Mouse (Mus musculus) adrenal gland, adult 18-20 months (tissue): Measurements from ENCODE around the gene Proser3. TPM values are rescaled to one million over a fixed set of nuclear protein-coding genes. Genes with fewer than 3 reads are reported as not detected.

Source experiments
- DNase-seq, 2 experiments: peaks; one replicate each; pipeline ENCODE4 v3.0.0; 2021 to 2022; ENCODE audit warnings: low spot score in 2 of 2
- long read RNA-seq, 2 experiments: library from polyadenylated mRNA; stranded (forward); transcript quantifications; one replicate each; pipeline ENCODE4 v2.0.0; 2021
- total RNA-seq, 2 experiments: library from RNA; stranded (reverse); gene quantifications; 1 replicate in 1 of 2; 2 replicates in 1 of 2; pipeline ENCODE4 v1.2.3; 2021

Proser3 gene
- 1 to 10 TPM; 6.5 to 6.9 TPM for total RNA-seq
- long read RNA-seq, experiment 1, partial matches to known transcripts, result 0 of 4 reads
- long read RNA-seq, experiment 1, other reads (novel, unspliced or antisense), result 2 of 4 reads
- long read RNA-seq, experiment 2, partial matches to known transcripts, result 2 of 2 reads
- long read RNA-seq, experiment 2, other reads (novel, unspliced or antisense), result 0 of 2 reads

DNA sequence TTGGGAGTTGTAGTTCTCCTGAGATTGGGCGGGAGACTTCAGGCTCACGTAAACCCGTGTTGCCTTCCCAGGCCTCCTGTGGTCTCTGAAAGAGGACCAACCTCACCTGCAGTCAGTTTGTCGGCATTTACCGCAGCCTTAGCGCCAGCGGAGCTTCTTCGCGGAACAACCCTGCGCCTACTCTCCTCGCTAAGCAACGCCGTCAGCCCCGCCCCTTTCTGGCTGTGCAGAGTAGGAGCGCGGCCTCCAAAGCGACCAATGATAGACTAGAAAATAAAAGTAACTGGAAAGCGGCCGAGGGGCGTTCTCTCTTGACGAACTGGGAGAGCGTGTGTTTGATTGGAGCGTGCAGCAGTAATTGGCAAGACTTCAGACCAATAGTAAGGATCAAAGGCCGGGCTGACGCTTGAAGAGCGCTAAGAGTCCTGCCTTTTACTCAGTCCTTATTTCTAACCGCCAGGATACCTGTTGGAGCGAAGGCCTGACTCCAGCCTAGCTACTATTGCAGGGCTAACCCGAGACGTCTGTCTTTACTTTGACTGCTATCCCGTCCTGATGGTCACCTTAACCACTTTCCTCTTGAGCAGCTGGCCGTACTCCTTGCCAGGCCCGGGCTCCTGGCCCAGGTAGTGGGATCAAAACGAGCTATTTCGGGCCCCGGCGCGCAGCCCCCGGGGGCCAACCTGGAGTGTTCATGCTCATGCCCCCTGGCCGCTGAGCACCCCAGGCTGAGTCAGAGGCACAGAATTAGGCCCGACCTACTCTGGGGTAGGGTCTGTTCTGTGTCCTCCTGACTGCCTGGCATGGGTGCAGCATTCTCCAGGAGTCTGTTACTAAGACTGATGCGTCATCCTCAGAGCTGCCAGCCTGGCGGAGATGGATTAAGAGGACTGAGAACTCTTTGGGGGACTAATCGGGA, at the start of gene Proser3, which contains the start of gene Hspb6:
Gene Proser3 (minus strand): TSS at position 198 of the 919 bp plus-strand sequence.
Gene Hspb6 (plus strand): TSS at position 77 of the 919 bp plus-strand sequence.
- DNase-seq, result peak; percentile 86 to 87

DNA sequence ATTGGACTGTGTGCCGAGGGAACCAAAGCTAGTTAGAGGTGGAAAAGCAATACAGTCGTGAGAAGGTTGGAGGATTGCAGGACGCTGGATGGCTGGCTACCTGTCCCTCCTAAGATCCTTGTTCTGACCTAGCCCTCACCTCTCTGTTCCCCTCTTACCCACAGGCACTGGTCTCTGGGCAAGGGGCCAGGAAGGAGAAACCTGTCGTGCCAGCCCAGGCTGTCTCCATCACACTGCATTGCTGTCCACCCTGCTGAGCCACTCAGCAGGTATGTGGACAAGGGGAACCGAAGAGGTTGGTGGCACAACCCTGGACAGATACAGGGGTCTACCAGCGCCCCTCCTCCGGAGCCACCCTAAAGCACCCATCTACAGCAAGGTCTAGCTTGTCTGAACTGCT, 48.6 kb upstream of the Proser3 start:
- no peak for DNase-seq

DNA sequence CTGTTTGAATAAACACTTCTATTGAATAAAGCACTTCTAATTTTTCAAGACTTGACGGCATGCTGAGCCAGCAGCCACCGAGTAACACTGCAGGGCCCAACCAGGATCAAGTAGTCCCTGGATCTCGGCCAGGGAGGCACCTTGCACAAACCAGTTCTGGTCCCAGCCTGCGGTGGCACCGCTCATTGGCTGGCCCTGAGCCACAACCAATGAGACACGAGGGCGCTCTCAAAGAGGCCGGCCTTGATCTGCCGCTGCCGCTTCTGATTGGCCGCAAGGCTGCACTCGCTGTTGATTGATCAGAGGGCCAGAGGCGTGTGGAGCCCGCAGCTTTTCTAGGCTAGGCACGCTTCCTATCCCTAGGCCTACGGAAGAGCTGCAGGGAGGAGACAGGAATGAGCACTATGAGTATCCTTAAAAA, 47.8 kb upstream of the Proser3 start:
- peak; percentile 78 to 82 for DNase-seq

DNA sequence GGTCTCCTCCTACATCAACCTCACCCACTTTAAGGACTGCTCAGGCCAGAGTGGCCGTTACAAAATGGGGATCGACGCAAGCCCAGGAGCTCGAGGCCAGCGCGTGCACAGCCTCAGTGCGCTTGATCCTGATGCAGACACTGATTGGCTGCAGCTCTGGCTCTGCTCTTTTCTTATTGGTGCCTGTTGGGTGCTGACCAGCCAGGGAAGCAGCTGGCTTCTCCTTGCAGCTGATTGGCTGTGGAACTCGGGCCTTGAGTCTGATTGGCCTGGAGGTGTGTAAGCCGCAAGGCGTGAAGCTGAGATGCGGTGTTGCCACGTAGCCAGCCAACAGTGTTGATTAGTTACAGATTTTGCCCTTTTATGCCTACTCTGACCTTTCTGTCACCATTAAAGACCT, 46.7 kb upstream of the Proser3 start, which contains the start of gene Zbtb32:
Gene Zbtb32 (minus strand): TSS at position 124 of the 400 bp plus-strand sequence.
- no peak for DNase-seq

DNA sequence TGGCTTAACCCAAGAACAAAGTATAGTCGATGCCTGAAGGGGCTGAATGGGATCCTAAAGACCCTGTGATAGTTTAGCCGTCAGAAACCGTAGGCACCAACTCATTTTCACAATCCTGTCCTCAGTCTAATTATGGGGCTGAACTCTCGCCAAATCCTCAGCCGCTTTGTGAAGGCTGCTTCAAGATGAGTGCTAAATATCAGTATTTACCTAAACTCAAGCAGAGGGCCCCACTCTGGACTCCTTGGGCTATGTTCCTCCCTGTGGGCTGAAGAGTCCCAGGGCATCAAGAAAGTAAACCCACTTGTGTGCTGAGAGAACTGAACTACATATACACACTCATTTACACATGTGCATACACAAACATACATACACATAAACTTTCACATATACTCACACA, 44.7 kb upstream of the Proser3 start:
- no peak for DNase-seq

DNA sequence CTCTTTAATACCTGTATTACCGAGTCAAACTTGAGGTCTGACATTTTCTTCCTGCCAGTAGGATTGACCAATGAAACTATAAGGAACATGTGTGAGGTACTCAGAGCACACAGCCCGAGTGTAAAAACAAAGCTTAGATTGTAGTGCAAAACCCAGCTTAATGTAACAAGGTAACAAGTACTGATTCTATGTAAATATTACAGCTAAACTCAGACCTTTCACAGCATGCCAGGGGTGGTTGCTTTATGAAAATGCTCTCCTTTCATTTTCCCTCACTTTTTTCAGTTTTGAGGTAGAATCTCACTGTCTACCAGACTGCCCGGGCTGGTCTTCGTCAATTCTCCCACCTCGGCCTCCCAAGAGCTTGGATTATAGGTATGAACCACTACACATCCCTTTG, 44.0 kb upstream of the Proser3 start:
- DNase-seq, result no peak

DNA sequence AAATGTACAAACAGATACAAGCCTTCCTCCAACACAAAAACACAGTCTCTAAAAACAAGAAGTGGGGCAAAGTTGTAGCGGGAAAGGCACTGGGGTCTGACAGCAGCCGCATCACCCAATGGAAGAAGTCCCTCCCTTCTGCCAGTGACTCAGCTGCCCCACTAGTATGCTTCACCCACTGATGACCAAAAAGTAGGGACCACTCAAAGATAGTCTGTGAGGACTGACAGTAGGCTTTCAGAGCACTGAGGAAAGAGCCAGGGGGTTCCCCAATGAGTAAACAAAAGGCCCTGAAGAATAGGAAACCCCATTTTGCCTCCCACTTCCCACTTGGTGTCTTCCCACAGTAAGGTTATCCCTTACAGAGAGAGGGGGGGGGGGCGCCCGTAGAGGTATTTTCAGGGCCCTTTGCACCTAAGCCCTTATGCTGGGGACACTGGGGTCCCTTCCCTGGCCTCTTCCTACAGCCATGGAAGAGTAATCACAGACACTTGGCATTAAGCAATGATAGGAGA, 42.5 kb upstream of the Proser3 start:
- DNase-seq, result no peak

DNA sequence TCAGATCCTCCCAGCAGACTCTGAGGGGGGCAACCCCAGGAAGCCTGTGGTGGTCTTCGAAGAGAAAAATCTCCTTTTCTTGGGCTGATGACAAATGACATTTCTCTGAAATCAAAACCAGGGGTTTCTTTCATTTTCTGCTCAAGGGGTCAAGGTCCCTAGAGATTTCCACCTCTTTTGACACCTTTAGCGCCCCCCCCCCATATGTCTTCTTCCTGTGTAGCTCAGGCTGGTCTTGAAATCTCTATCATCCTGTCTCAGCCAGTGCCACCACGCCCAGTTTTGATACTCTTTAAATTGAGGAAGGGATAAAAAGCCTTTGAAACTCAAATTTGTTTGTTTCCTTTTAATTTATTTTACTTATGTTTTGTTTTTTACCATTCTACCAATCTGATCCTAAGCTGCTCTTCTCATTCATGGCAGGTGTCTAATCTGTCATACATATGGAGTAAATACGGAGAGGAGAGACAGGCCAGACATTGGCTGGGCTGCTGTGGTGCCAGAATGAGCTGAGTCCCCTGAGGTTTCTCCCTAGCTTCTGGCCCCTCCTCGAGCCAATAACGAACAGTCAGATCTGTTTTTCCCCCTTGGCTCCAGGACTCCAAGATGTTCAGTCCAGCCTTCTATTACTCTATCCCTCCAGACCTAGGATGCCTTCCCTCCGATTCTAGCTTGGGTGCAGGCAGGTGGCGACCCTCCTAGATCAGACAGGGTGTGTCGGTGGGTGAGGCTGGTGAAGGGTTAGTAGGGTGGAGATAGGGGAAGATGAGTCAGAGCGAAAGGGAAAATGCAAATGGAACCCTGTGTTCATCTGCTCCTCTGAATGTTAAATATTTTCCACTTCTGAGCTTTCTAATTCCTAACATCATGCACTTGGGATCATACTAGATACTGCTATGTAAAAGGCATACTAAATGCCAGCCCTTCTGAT, 41.7 kb upstream of the Proser3 start:
- no peak for DNase-seq

DNA sequence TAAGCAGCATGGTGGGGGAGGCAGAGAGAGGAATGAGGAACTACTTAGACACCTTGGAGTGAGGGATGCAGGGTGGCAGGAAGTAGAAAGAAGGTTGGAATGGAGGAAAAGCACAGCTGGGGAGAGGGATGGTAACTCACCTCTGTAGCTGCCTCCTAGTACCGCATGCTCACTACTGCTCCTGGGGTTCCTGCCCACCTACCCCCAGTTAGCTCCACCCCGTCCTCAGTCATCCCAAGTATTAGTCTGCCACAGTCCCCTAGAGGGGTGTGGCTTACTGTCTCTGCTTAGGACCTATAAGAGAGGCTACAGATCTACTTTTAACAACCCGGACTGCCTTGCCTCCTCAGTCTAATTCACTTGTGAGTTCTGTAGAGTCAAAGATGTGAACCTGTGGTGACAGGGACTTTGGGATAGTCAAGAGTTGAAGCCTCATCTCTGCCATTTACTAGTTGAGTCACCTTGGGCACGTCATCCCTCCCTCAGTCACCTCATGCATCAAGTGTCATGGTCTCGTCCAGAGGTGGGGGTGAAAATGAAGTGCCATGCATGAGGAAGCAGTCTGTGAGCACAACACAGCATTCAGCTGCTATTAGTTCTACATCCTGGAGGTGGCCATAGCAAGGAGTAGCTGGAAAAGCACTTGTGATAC, 40.8 kb upstream of the Proser3 start:
- DNase-seq, result no peak

DNA sequence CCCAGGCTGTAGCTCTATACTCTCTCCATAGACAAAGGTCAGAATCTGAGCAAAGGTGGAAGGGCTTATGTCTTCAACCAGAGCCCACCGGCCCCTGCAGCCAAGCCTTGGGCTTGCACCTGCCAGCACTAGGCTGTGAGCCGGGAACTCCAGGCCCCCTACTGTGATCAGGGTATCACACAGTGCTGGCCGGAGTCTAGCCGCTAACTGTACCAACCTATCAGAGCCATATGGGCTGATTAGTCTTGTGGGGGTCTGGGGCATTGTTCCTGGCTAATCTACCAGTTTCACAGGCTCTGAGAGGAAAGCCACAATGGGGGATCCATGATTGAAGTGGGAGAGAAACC, 39.5 kb upstream of the Proser3 start:
- no peak for DNase-seq

DNA sequence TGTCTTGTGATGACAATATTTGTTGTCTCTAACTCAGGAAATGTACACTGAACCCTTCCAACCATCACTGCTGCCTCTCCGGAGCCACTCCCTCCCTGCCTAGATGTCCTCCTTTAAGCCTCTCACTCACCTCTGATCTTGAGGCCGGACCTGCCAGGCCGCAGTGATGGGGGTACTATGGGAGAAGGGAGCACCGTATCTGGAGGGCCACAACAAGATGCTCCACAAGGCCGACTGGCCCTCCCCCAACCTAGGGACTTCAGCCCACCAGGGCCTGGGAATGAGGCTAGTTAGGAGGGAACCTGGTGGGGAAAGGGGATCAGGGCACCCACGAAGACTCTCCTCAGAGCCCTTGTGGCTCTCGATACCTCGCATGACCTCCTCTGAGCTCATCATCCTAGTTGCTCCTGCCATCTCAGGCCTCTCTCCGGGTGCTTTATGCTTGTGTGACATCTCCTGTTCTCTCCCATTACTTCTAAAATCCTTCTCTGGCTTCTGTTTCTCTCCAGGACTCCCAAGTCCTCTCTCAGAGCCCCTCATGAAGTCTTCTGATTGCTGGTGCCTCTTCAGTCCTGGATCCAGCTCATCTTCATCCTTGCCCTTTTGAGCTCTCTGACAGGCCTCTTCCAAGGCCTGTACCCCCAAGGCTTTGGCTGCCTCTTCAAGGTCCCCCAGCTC, 39.0 kb upstream of the Proser3 start:
- DNase-seq, result peak in 1 of 2 experiments; percentile 2

DNA sequence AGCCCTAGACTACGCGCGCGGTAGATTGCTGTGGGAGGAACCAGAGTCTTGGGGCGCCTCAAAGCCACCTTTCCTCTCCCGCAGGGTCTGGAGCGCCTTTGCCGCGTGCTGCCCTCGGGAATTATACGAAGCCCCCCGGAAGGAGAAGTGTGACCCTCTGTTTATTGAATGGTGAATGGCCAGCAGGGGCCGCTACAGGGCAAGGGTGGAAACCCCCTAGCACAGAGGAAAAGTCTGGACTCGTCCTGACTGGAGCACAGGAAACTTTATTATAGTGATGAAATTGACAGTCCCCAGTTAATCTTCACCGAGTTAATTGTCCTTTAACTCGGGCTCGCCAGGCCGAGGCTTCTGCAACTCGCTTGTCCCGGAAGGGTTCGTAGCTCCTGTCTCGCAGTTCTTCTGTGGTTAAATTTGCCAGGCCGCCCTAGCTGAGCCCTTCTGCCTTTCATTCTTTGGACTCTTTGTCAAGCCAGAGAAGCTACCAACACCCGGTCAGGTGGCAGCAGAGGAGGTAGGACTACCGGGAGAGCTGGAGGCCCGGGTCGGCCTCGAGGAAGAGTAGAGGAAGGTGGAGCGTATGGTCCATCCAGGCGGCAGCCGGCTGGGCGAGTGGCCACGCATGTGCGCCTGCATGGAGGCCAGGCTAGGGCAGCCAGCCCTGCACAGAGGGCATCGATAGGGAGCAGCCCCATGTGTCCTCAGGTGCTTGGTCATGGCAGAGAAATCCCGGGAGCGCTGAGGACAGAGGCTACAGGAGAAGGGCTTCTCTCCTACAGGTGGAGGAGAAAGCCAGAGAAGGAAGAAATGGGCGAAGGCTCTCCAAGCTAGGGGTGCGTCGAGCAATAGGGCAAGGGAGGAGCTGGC, 37.6 kb upstream of the Proser3 start:
- peak; percentile 78 to 86 for DNase-seq

DNA sequence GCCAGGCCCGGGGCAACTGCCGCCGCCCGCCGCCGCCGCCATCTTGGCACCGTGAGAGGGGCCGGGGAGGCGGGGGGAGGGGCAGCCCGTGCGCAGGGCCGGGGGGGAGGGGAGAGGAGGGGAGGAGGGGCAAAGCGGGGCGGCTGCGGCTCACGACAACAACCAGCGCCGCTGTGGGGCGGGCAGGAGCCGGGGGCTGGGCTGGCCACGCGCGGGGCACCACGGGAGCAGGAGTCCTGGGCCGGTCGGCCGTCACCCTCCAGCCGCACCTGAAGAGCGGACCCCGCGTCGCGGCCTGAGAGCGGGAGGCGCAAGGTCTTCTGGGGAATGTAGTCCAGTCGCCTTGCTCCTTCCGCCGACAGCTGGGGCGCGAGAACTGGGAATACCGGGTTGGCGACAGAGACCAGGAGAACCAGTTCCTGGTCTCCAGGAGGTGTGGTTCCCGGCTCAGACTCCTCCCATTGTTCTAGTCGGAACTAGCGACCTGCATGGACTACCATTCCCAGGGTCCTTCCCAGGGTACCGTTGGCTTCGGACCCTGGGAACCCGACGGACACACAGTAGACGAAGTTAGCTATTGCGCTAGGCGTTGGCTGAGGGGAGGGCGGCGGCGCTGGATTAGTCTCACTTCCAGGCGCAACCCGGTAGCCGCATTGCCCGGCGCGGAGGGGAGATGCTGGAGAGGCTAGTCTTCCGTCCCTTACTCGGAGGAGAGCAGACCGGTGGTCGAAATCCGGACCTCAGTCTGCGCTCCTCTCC, 36.8 kb upstream of the Proser3 start, which contains the start of gene Kmt2b:
Gene Kmt2b (minus strand): TSS at position 51 of the 759 bp plus-strand sequence.
- peak; percentile 86 to 90 for DNase-seq

DNA sequence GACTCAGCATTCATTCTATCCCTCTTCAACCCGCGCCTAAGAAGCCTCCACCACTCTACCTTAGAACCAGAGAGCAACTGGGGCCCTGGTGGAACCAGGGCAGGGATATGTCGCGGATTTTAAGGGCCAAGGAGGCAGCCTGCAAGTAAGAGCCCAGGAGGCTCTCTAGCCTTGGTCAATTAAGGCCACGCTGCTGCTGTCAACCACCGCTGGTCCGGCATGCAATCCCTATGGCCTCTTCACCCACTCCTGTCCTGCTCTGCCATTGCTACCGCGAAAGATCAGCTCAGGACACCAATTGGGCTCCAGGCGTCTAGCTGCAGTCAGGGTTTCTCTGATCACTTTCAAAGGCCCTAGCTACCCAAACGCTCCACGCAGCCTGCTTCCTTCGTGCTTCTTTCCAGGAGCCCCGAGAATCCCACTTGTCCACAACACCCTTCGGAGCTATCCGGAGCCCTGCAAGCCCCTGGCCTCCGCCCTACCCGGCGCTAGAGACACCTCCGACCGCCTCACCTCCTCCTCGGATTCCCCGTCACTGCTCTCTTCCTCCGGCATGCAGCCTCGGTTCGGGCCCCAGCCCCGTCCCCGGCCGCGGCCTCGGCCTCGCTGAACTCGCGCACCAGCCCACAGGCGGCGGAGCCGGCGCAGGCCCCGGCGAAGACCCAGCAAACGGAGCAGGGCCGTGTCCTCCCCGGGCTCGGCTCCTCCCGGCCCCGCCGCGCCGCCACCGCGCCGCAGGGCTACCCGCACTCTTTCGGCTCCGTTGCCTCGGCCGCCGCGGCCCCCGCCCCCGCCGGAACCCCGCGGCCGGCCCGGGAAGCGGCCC, 36.0 kb upstream of the Proser3 start:
- DNase-seq, result peak; percentile 55 to 62

DNA sequence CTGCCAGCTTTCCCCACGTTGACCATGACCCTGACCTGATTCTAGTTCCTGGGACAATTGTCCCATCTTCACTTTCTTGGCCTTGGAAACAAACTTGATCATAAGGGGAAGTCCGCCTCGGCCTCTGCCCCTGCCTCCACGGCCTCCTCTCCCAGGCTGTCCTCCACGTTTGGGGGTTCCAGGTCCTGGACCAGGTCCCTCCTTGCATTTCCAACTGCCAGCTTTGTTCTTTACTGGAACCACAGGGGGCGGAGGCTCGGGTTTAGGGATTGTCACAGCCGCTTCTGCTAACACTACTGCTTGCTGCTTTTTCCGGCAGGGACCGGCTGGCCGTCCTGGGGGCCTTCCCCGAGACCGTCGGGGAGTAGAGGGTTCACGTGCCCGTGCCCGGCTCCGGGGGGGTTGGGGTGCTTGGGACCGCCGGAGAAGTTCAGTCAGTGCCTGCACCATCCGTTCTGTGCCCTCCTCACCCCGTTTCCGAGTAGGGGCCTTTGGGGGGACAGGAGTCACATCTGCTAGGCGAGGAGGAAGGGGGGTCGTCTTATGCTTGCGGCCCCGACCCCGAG, 34.4 kb upstream of the Proser3 start:
- DNase-seq, result peak in 1 of 2 experiments; percentile 8

DNA sequence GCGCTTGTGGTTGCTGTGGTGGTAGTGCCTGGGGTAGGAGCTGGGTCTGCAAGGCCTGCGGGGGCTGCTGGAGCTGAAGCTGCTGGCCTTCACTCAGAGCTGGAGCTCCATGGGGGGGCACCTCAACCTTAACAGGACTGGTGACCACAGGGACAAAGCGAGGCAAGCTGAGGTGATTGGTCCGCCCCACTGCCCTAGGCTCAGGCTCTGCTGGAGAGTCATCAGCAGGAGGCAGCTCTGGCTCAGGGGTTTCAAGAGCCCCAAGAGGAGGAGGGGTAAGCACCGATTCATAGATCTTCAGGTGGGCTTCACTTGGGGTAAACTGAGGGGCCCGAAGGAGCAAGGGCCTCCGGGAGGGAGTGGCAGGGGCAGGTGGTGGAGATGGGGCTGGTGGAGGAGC, 33.1 kb upstream of the Proser3 start:
- DNase-seq, result peak in 1 of 2 experiments; percentile 7

DNA sequence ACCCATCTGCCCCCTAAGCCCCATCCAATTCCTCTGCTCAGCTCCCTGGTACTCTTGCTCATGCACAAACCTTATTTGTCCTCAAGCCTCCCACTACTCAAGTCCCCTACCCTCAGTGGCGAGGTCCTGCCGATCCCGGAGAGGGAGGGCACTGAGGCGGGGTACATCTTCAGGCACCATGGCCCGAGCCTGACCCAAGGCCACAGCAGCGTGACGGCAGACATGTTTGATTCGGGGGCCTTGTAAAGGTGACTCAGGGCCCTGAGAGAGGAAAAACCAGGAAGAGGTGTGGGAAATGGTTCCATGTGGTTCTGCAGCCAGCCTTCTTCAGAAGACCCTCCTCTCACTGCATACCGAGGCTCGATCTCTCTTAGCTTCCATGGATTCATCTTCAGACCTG, 32.2 kb upstream of the Proser3 start:
- DNase-seq, result peak in 1 of 2 experiments; percentile 5
